ENCODE assay signal across 14 mouse cellular contexts in the genomic region with DNA sequence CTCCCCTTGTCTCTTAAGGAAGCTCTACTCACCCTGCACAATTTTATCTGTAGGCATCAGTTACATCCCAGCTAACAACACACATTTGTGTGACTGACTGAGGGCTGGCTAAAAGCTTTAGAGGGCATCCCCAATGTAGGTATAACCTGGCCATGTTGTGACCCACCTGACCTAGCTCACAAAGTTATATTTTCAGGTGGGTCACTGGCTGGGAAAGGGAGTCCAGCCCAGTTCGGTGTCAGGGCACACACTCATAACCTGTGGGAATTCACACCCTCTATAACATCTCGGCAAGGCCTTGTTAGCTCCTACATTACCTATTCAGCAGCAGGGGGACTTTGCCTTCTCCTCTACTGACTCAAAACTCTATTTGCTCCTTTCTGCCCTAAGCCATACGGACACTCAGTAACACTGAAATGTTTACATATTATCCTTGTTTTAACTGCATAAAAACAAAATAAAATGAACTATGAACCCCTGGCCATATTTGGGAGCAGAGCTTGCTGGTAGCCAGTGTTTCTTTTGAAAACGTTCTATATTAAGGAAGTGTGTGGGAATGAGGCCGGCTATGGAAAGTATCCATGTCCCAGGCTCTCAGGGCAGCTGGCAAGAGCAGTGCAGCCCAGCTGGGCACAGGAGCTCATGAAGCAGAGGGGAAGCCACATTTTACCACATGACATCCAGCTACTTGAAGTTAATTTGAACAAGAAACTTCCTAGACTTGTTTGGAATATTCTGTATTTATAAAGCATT. TPM values are rescaled to one million over a fixed set of nuclear protein-coding genes. Genes with fewer than 3 reads are reported as not detected.
A peak's percentile ranks its signal among the peaks of the same experiment; 100 is the strongest.
DNase-seq lines count a peak whose midpoint lies in the region; ATAC-seq and TF ChIP-seq lines count a peak whose summit lies in the region.
"Had no signal": no experiment of that assay in that cellular context is flagged by ENCODE, and none has a peak within 500 bp of the region (broad histone marks: within the 10 kb centered on the region; RNA-seq: fewer than 3 reads in every experiment).

No protein-coding gene starts in this region.

- H3K27me3 ChIP-seq in forebrain, embryonic 15.5 days = no peaks in the 10 kb centered on the region
- H3K27me3 ChIP-seq: liver, embryonic 15.5 days; midbrain, embryonic 13.5 days had no signal

- TF ChIP-seq CTCF in gastrocnemius, adult 2 months (IDR thresholded peaks at IDR 0.05) = no peak
- no peak for TF ChIP-seq CTCF in layer of hippocampus, adult 2 months (conservative IDR thresholded peaks at IDR 0.05)

- H3K27ac ChIP-seq in gastrocnemius, adult 2 months = peak overlapping the region; percentile 89
- H3K27ac ChIP-seq in layer of hippocampus, adult 2 months = peak overlapping the region; percentile 49
- no peak overlapping the region for H3K27ac ChIP-seq in forebrain, embryonic 15.5 days (replicated peaks)
- H3K27ac ChIP-seq: liver, embryonic 15.5 days; midbrain, embryonic 13.5 days had no signal

- peak; percentile 78 for DNase-seq in gastrocnemius, adult 2 months
- DNase-seq in gastrocnemius, postnatal 36 days = no peak
- no peak for DNase-seq in layer of hippocampus, adult 2 months (ENCODE audit: low spot score in 2 of 2)
- no peak for DNase-seq in layer of hippocampus, adult 9-11 months
- peak; percentile 40 for DNase-seq in heart, postnatal 4 days
- peak; percentile 81 for DNase-seq in skeletal muscle tissue, adult 2 months (ENCODE audit: low read depth, low spot score)
- DNase-seq in B cell, adult 2 months = no peak
- DNase-seq: adrenal gland, postnatal 25 days; cerebellum, adult 11 months; retina, postnatal 1 day; thymus, adult 2 months had no signal

- peak overlapping the region; percentile 25 for H3K4me3 ChIP-seq in gastrocnemius, adult 2 months
- H3K4me3 ChIP-seq in layer of hippocampus, adult 2 months = no peak overlapping the region
- no peak overlapping the region for H3K4me3 ChIP-seq in forebrain, embryonic 15.5 days
- H3K4me3 ChIP-seq: liver, embryonic 15.5 days; midbrain, embryonic 13.5 days had no signal

- no peak for ATAC-seq in forebrain, embryonic 15.5 days (replicated peaks)
- ATAC-seq: midbrain, embryonic 13.5 days had no signal

- no peak overlapping the region for H3K9ac ChIP-seq in forebrain, embryonic 15.5 days (replicated peaks)
- H3K9ac ChIP-seq: liver, embryonic 15.5 days; midbrain, embryonic 13.5 days had no signal

- no peaks in the 10 kb centered on the region for H3K9me3 ChIP-seq in forebrain, embryonic 15.5 days
- H3K9me3 ChIP-seq: liver, embryonic 15.5 days; midbrain, embryonic 13.5 days had no signal

- 78% methylated on average over 5 of the region's 5 CpGs for WGBS in forebrain, embryonic 15.5 days

- H3K4me1 ChIP-seq in forebrain, embryonic 15.5 days = no peaks in the 10 kb centered on the region
- H3K4me1 ChIP-seq: midbrain, embryonic 13.5 days had no signal

- no peak overlapping the region for H3K4me2 ChIP-seq in forebrain, embryonic 15.5 days (replicated peaks)
- H3K4me2 ChIP-seq: liver, embryonic 15.5 days; midbrain, embryonic 13.5 days had no signal

- H3K36me3 ChIP-seq in forebrain, embryonic 15.5 days = no peaks in the 10 kb centered on the region
- H3K36me3 ChIP-seq: liver, embryonic 15.5 days; midbrain, embryonic 13.5 days had no signal

- intact Hi-C loops in gastrocnemius, adult 2 months (cut with DNase I) = loop anchor here (5.0 kb wide), 1 partner anchor 82 kb away; no protein-coding TSS in a partner anchor
- intact Hi-C loops in gastrocnemius, postnatal 36 days (cut with DNase I) = loop anchor here (5.0 kb wide), 1 partner anchor 82 kb away; no protein-coding TSS in a partner anchor

RNA-seq across cellular contexts. Expression of a gene that starts 20.7 kb away (rescaled TPM):
- total RNA-seq in gastrocnemius, adult 2 months (2021) = 10 to 100 TPM; 33.2 to 52.2 TPM
- 10 to 100 TPM; 26.3 to 30.6 TPM for total RNA-seq in gastrocnemius, postnatal 36 days (2021)
- 100 to 1,000 TPM; 104 to 109 TPM for total RNA-seq in layer of hippocampus, adult 2 months (2021)
- 10 to 100 TPM; 15.2 to 18.0 TPM for total RNA-seq in heart, postnatal 4 days (2021)
- polyA plus RNA-seq in forebrain, embryonic 15.5 days (2015; fragmentation: Nextera tagmentation; extraction: Ambion mirVana) = 2.6 and 2.7 TPM in 2 replicates

Comparison
In these comparisons a context has a peak if more than half of its experiments do, and no peak if none do; other contexts are left out.
1. DNase-seq: peak in gastrocnemius, adult 2 months (single experiment), heart, postnatal 4 days (single experiment) and skeletal muscle tissue, adult 2 months (single experiment); none in gastrocnemius, postnatal 36 days (0 of 2), layer of hippocampus, adult 2 months (0 of 2), layer of hippocampus, adult 9-11 months (single experiment) and B cell, adult 2 months (0 of 2).